Mouse (Mus musculus) kidney, embryonic 16.5 days (tissue): ENCODE measurements around the gene Adgrg3. TPM values are rescaled to one million over a fixed set of nuclear protein-coding genes. Genes with fewer than 3 reads are reported as not detected.
"Not testable (repeated sequence)": the region's sequence is repeated elsewhere in the genome, so short reads cannot be mapped to it uniquely, and the experiment has no call there.

ENCODE experiments used
- ATAC-seq: fragments of 200-750 bp; cut with Nextera tagmentation; 2 replicates; pipeline ENCODE4 v1.8.0; 2017; ENCODE audit warnings: moderate TSS enrichment; ENCODE audit not compliant: low FRiP score, low TSS enrichment
- H3K27ac ChIP-seq: fragments of 300-500 bp; sonication (generic); 2 replicates; pipeline ENCODE4 v1.5.1; 2014; ENCODE audit warnings: low read length
- H3K27me3 ChIP-seq: fragments of 300-500 bp; sonication (generic); 2 replicates; pipeline ENCODE4 v1.6.1; 2014; ENCODE audit warnings: low read length, control low read depth, mixed read lengths; ENCODE audit not compliant: insufficient read depth
- H3K36me3 ChIP-seq: fragments of 300-500 bp; sonication (generic); 2 replicates; pipeline ENCODE4 v1.6.1; 2014; ENCODE audit warnings: low read length, control low read depth, mixed read lengths; ENCODE audit not compliant: insufficient read depth
- H3K4me1 ChIP-seq: fragments of 300-500 bp; sonication (generic); 2 replicates; pipeline ENCODE4 v1.6.1; 2014; ENCODE audit warnings: low read length, control low read depth, mixed read lengths; ENCODE audit not compliant: insufficient read depth
- H3K4me2 ChIP-seq: fragments of 300-500 bp; sonication (generic); replicated peaks from 2 replicates; pipeline ENCODE4 v1.6.1; 2014; ENCODE audit warnings: low read depth, low read length
- H3K4me3 ChIP-seq: fragments of 300-500 bp; sonication (generic); 2 replicates; pipeline ENCODE4 v1.5.1; 2014; ENCODE audit warnings: mild to moderate bottlenecking, low read length
- H3K9ac ChIP-seq: fragments of 300-500 bp; sonication (generic); replicated peaks from 2 replicates; pipeline ENCODE4 v1.6.1; 2014; ENCODE audit warnings: low read length
- H3K9me3 ChIP-seq: fragments of 300-500 bp; sonication (generic); 2 replicates; pipeline ENCODE4 v1.6.1; 2016; ENCODE audit warnings: low read length, control low read depth
- WGBS: fragments of 180-500 bp; shearing (Covaris S2); extraction: QIAGEN DNeasy Blood & Tissue Kit; methylation state at CpG from one replicate; pipeline ENCODE4 v1.1.7; 2014; 5-methylcytosine and 5-hydroxymethylcytosine counted together
- polyA plus RNA-seq: library from polyadenylated mRNA; unstranded; fragments of >200 nt; fragmentation: Nextera tagmentation; extraction: Ambion mirVana; gene quantifications from 2 replicates; pipeline ENCODE4 v1.2.1, GENCODE M21; 2015

The Adgrg3 gene
- polyA plus RNA-seq, 1 experiment from 2014 or later = 5.1 TPM

GRCm38 (mm10) chr8:95017969-95018635 is 610 bp downstream of the Adgrg3 start:
- 82% methylated on average over 9 of the region's 9 CpGs for WGBS
- no peak overlapping the region for H3K4me3 ChIP-seq
- peaks cover 4% of the 10 kb centered on the region; the same call in 1 of the 2 replicates for H3K4me1 ChIP-seq
- no peaks in the 10 kb centered on the region for H3K9me3 ChIP-seq
- no peak overlapping the region for H3K4me2 ChIP-seq
- H3K9ac ChIP-seq = no peak overlapping the region
- H3K36me3 ChIP-seq = 0 out of 2 replicates have a peak, but pooled peaks cover 10% of the 10 kb centered on the region
- no peak overlapping the region for H3K27ac ChIP-seq
- H3K27me3 ChIP-seq = no peaks in the 10 kb centered on the region
- no peak for ATAC-seq

DNA sequence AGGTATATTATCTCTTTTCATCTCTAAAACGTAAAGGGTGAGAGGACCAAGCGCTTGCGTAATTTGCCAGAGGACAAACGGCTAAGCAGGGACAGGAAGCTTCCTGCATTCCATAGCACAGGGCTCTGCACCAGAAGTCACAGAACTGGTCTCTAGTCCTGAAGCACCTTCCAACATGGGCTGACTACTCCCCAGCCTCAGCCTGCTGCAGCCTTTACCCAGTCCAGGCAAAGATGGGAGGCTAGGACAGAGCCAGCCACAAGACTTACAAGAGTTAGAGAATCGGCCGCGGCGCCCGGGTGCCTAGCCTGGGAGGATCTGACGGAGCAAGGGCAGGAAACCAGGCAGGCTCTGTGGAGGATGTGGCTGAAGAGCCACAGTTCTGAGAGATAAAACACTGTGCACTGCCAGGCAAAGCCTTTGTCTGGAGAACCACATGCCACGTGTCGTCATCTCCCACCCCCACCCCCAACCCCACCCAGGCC is 2.8 kb downstream of the Adgrg3 start:
- 0 out of 2 replicates have a peak, but pooled peaks have one; percentile 53 for ATAC-seq
- Histone ChIP-seq H3K27me3 (no peaks in the 10 kb centered on the region), H3K4me2 (peak overlapping the region; percentile 22), H3K9ac (no peak overlapping the region), H3K4me1 (peaks cover 7% of the 10 kb centered on the region; the same call in 1 of the 2 replicates), H3K36me3 (no peaks in the 10 kb centered on the region), H3K4me3 (no peak overlapping the region), H3K9me3 (no peaks in the 10 kb centered on the region), H3K27ac (peak overlapping the region; percentile 81)
- 55% methylated on average over 12 of the region's 12 CpGs for WGBS

GRCm38 (mm10) chr8:95020821-95021220 is 3.3 kb downstream of the Adgrg3 start:
- no peak overlapping the region for H3K9ac ChIP-seq
- no peaks in the 10 kb centered on the region for H3K36me3 ChIP-seq
- H3K9me3 ChIP-seq = no peaks in the 10 kb centered on the region
- H3K4me1 ChIP-seq = peaks cover 7% of the 10 kb centered on the region; the same call in 1 of the 2 replicates
- 63% methylated on average over 10 of the region's 10 CpGs for WGBS
- no peak overlapping the region for H3K4me3 ChIP-seq
- H3K4me2 ChIP-seq = peak overlapping the region; percentile 22
- no peak for ATAC-seq
- peak overlapping the region; percentile 81; the same call in 1 of the 2 replicates for H3K27ac ChIP-seq
- no peaks in the 10 kb centered on the region for H3K27me3 ChIP-seq

DNA sequence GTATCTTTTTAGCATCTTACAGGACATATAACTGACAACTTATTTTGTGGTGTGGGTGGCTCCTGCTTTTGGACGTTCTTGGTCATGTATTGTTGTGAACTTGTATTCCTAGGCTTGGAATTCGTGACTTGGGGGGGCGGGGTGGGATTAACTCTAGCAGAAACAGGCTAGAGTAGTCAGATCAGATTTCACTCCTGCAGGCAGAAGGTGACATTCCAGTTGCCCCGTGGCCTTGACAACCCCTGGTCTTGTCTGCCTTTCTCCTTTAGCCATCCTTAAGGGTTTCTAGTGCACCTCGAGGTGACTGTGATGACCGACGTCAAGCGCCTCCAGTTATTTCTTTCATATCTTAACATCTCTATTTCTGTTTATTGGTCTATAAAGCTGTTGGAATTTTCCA is 5.7 kb downstream of the Adgrg3 start:
- WGBS = 25% methylated on average over 8 of the region's 8 CpGs

DNA sequence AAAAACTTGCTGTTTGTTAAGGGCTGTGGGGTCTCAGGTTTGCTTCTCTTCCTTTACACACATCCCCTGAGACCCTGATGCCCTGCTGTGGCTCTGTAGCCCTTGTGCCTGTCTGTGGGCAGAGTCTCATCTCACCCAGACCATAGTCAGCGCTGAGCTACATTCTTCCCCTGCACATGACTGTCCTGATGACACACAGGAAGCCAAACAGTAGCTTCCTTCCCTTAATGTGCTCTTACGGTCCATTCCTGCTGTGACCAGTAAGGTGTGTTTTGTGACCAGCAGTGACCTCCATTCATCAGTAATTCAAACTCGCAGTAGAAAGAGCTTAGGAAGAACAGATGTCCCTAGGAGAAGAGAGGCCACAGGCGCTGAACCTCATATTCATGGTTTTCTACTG is 6.9 kb downstream of the Adgrg3 start:
- no peak for ATAC-seq

More for the DNA sequence above, 5.7 kb downstream of the Adgrg3 start:
- Histone ChIP-seq H3K4me3 (no peak overlapping the region), H3K27ac (no peak overlapping the region), H3K9me3 (no peaks in the 10 kb centered on the region), H3K9ac (no peak overlapping the region), H3K36me3 (no peaks in the 10 kb centered on the region), H3K4me2 (no peak overlapping the region), H3K27me3 (no peaks in the 10 kb centered on the region), H3K4me1 (peaks cover 7% of the 10 kb centered on the region; the same call in 1 of the 2 replicates)
- no peak for ATAC-seq

GRCm38 (mm10) chr8:95025421-95025820 is 7.9 kb downstream of the Adgrg3 start:
- Histone ChIP-seq H3K9ac (no peak overlapping the region), H3K4me2 (no peak overlapping the region), H3K36me3 (no peaks in the 10 kb centered on the region), H3K4me3 (no peak overlapping the region), H3K27me3 (no peaks in the 10 kb centered on the region), H3K4me1 (peaks cover 7% of the 10 kb centered on the region; the same call in 1 of the 2 replicates), H3K27ac (no peak overlapping the region), H3K9me3 (no peaks in the 10 kb centered on the region)
- ATAC-seq = no peak
- WGBS = 74% methylated on average over 2 of the region's 2 CpGs

More for the DNA sequence above, 6.9 kb downstream of the Adgrg3 start:
- H3K4me2 ChIP-seq = no peak overlapping the region
- H3K9me3 ChIP-seq = no peaks in the 10 kb centered on the region
- 62% methylated on average over 4 of the region's 4 CpGs for WGBS
- H3K36me3 ChIP-seq = no peaks in the 10 kb centered on the region
- H3K4me3 ChIP-seq = no peak overlapping the region
- no peak overlapping the region for H3K27ac ChIP-seq
- no peak overlapping the region for H3K9ac ChIP-seq
- peaks cover 7% of the 10 kb centered on the region; the same call in 1 of the 2 replicates for H3K4me1 ChIP-seq
- H3K27me3 ChIP-seq = no peaks in the 10 kb centered on the region

DNA sequence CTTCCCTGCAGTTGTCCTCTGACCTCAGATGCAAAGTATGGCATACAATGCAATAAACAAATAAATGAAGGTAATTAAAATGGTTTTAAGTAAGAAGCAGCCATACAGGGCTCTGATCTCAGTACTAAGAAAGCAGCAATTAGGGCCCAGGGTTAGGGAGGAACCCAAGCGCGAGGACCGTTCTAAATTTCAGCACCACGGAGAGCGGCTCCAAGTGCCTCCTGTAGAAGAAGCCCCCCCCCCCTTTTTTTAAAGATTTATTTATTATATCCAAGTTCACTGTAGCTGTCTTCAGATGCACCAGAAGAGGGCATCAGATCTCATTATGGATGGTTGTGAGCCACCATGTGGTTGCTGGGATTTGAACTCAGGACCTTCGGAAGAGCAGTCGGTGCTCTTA is 10.9 kb downstream of the Adgrg3 start:
- not testable (repeated sequence) for H3K4me1 ChIP-seq, H3K4me3 ChIP-seq, ATAC-seq, H3K9me3 ChIP-seq, H3K4me2 ChIP-seq, H3K27me3 ChIP-seq, H3K9ac ChIP-seq, H3K36me3 ChIP-seq, H3K27ac ChIP-seq
- WGBS = 51% methylated on average over 7 of the region's 7 CpGs

GRCm38 (mm10) chr8:95037106-95037925 is 19.8 kb downstream of the Adgrg3 start:
- Histone ChIP-seq H3K4me1 (no peaks in the 10 kb centered on the region), H3K4me2 (no peak overlapping the region), H3K27me3 (no peaks in the 10 kb centered on the region), H3K36me3 (no peaks in the 10 kb centered on the region), H3K9ac (no peak overlapping the region), H3K9me3 (no peaks in the 10 kb centered on the region), H3K4me3 (no peak overlapping the region), H3K27ac (no peak overlapping the region)
- 59% methylated on average over 7 of the region's 7 CpGs for WGBS
- peak; percentile 75 for ATAC-seq

DNA sequence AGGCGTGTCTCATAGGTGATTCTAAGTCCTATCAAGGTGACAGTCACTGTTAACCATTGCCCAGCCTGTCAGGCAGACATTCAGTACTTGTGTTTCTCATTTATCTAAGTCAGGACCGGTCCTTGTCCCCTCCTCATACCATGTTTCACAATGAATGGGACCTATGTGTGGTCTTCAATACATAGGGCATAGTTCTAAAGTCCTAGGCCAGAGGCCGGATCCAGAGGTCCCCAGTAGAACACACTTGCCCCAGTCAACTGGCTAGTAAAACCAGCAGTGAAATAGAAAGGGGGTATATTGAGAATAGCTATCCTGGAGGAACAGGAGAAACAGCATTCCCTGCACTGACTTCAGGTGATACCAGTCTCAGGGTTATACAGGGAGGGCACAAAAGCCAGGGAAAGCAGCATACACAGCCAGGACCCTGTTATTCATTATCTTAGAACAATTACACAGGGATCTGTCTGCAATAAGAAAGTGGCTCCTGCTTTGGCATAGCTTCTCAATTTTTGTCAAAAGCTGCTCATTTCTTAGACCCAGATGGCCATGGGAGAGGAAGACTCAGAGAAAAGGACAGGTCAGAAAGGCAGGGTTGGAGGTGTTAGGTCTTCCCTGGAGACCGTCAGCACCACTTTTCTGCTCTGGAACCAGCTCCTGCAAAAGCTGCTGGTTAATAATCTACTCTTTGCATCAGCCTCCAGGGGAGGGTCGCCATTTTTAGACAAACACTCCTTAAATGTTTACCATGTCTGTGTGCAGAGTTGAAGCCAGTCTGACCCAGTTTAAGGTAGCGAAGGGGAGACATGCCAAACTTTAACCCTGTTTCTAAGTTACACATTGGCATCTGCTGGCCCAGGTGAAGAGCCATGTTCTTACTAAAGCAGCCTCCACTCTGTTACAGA is 24.6 kb downstream of the Adgrg3 start:
- no peaks in the 10 kb centered on the region for H3K9me3 ChIP-seq
- H3K27me3 ChIP-seq = no peaks in the 10 kb centered on the region
- no peak overlapping the region for H3K4me2 ChIP-seq
- peaks cover 12% of the 10 kb centered on the region for H3K4me1 ChIP-seq
- peak overlapping the region; percentile 93 for H3K27ac ChIP-seq
- H3K4me3 ChIP-seq = no peak overlapping the region
- H3K9ac ChIP-seq = no peak overlapping the region
- H3K36me3 ChIP-seq = no peaks in the 10 kb centered on the region
- WGBS = 58% methylated on average over 6 of the region's 6 CpGs
- peak; percentile 95 for ATAC-seq
